Mouse (Mus musculus) hindlimb bud, embryonic 11.5 days (tissue): ENCODE data around the gene Agk.

Experiments
- DNase-seq: peaks from one replicate; pipeline ENCODE4 v3.0.0-alpha.2; 2012; ENCODE audit warnings: low read depth, low spot score; ENCODE audit errors: extremely low spot score

The Agk gene

DNA sequence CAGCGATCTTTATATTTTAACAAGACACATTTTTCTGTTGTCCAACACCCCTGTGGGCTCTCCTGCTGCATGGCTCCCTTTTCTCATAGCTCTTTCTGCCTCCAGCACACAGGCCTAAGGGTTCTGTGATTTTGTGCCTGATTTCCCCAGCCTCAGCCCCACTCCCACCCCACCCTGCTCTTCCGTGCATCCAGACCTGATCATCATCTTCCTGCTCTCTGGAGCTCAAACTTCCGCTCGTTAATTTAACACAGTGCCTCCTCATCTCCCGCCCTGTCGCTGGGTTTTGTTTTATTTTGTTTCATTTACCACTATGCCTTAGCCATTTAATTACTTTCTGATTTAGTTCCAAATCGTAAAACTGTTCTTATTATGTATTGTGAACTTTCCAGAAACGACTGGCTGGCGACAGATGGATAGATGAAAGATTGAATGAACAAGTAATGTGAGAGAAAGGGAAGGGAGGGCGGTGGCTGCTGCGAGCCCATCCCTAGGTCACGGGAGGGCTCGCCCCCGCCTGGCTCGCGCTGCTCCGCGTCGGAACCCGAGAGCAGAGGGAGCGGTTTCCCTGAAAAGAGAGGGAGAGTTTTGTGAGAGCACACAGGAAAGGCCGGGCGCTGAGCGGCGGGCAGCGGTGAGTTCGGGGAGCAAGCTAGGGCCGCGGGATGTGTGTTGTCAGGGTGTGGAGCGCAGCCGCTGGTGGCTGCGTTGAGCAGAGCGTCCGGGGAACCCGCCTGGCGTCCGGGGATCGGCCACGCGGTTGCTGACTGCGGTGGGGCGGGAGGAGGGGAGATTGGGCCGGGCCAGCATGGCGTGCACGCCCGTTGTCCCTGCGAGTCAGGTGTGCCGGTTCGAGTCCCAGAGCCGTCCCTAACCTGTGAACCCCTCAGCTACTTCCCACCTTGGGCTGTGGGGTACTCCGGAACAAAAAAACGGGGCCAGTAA is at the start of gene Agk:
TSS of gene Agk (plus strand) at position 276 of the 945 bp plus-strand sequence.
- peak; percentile 47 for DNase-seq

DNA sequence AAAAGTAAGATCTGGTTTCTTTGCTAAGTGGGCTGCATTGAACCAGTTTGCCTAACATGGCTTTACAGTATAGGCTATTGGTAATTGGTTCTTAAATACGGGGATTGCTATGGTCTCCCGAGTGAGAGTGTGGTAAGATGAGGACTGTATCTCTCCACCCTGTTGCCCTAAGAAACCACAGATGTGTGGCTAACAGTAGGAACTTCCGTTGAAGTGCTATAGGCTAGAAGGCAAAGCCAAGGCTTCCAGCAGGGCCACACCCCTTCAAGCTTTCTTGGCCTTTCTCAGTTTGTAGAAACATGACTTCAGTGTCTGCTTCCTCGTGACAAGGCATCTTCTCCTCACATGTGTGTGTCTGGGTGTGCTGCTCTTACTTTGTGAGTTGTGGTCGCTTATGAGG is 24.3 kb upstream of the Agk start:
- DNase-seq, result no peak

DNA sequence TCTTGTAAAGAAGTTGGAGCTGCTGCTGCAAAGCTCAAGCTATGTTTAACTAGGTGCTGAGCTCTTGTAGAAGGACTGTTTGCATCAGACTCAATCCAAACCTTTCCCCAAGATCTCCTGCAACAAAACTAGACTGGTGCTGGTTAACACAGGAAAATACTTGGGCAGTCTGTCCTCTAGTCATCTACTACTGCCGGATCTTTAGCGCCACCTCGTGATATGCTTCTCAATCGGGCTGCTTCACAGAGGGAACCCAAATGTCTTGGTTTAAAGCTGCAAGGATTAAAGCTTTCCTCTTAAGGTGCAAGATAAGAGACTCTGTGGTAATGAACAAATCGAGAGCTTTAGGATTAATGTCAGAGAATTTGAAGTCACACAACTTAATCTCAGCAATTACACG is 21.6 kb upstream of the Agk start:
- no peak for DNase-seq

DNA sequence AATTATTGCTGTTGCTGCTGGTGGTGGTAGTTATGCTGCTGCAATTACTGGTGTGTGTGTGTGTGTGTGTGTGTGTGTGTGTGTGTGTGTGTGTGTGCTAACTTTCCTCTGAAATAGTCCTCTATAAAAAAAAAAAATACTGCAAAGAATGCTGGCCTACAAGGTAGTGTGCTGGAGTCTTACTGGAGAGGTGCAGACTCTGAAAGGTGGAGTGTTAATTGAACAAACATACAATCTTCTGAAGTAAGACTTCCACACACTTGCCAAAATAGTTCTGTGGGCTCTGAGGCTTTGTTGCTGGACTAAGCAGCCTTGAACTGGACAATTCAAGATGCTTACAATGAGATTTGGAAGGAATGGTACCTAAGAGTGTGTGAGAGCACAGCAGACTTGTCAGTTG is 20.0 kb upstream of the Agk start:
- no peak for DNase-seq

DNA sequence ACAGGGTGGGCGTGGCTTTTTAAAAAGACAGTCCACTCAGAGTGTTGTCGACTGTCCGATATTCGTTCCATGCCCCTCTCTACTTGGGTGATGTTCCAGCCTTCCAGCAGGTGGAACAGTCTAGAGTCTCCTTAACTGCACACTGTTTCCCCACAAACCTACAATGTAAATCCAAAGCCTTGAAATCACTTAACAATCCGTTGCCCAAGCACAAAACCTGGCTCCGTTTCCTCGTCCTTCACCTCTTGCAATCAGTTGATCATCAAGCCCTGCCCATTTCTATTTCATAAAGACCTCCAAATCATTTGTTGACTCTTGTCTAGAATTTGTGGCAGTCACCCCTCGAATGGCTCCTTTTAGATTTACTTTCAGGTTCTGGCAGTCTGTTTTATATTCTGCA is 1.4 kb downstream of the Agk start:
- DNase-seq, result no peak

DNA sequence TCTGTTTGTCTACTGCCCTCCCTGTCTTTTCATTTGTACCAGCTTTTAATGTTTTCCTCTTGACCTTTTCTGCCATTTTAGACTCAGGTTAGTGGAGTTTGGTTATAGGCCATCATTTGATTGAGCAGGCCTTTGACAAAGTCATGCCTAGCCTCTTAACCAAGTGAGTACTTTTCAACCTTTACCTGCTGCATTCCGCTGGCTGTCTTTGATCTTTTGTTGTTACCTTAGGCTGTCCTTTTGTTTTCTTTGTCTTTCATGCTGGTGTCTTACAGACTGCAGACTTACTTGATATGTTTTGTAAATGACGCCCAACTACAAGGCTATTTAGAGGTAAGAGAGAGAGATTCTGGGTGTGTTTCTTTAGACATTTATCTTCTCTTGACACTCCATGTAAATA is 8.5 kb downstream of the Agk start:
- no peak for DNase-seq

DNA sequence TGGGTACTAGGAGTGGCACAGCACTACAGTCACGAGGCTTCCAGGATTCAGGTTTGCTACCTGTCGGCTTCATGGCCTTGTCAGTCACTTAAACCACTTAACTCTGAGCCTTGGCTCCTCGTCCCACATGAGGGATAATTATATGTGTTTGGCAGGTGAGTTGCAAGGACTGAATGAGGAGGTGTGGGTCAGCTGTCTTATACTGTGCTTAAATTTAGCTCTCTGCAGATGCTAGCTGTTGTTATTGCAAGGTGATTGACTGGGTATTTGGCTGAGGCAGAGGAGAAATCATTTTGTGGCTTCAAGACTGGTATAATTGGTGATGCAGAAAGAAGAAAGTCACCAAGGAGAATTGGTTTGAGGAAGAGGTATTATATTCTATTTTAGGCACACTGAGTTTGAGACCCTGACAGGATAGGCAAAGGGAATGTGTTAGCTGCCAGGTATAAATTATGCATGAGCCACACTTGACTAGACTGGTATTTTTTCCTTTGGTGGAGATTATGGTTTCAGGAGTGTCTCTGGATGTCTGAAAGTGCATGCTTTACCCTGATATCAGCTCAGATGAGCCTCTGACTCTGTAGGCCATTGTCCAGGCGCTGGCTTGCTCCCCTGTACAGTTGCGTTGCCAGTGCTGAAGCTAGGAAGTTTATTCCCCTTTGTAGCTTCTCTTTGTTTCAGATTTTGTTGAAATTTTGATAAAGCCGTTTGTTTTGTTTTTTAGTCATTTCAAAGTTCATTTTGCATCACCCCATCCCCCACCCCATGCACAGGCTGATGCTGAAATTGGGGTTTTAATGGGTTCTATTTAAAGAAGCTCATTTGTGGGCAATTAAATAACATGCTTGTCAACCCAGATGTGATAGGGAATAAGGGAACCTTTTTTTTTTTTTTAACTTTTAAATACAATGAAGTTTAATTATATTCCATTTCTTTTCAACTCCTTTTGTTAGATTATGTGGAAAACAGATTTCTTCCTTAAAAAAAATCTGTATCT is 12.1 kb downstream of the Agk start:
- no peak for DNase-seq

DNA sequence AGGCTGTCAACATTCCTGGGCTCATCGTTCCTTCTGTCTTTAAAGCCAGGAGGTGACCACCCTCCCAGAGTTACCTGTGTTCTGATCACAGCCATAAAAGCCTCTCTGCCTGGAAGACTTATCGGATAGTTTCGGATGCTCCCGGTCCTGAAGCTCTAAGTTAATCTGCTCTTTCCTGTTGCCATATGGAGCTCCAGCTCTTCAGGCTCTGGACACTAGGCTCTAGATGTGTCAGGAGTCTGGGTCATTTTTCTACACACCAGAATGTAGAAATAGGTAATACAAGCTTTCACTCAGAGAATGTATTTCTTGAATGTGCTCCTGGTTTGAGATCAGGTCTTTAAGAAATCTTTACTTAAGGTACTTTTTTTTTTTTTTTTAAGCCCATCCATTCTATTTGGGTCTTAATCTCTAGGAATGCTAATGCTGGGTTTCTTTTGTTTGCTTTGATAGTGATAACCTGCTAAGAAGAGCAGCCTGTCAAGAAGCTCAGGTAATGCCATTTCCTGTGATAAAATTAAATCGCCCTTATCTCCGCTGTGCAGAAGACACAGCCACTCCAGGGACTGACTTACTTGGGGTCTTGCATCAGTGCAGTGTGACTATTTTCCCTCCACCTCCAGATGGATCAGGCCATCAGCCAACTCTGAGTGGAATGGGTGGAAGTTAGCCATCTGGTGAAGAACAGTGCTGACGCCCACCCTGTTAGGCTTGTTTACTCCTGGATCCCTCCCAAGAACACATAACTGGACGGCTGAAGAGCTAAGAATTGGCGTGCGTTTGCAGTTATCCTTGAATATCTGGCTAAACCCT is 22.2 kb downstream of the Agk start:
- no peak for DNase-seq

DNA sequence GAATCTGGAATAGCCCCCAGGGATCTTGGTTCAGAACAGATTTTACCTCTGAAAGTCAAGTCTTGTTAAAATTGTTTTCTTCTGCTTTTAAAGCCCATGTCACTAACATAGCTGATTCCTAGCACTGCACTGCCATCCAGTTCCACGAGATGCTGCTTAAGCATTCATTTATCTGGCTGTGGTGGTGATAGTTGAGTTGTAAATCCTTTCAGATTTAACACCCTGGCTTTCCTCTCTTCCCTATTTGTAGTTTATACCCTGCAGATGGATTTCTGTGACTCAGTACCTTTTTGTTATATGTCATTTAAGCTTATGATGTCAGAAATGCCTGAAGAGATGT is 22.8 kb downstream of the Agk start:
- no peak for DNase-seq

DNA sequence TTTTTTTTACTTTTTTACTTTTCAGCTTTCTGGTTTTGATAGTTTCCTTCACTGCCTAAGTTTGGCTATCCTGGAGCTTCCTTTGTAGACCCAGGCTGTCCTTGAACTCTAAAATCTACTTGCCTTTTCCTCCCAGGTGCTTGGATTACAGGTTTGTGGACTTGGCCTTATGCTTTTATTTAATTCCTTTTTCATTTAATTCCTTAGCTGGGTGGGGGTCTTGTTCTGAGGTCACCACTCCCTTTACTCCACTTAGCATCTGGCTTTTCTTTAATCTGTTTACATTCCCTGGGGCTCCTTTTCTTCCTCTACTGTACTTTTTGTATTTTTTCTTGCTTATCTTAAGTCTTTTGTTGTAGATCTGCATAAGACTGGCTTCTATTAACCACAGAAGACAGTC is 25.1 kb downstream of the Agk start:
- no peak for DNase-seq

DNA sequence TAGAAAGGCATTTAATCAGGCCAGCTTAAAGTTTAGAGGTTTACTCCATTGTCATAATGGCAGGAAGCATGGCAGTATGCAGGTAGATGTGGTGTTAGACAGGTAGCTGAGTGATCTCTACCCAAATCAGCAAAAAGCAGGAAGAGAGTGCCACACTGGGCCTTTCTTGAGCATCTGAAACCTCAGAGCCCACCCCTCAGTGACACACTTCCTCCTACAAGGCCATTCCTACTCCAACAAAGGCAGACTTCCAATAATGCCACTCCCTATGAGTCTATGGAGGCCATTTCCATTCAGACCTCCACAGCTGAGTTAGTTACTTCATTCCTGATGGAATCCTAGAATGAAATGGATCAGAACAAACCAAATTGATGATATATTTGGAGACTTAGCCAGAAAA is 25.9 kb downstream of the Agk start:
- no peak for DNase-seq

DNA sequence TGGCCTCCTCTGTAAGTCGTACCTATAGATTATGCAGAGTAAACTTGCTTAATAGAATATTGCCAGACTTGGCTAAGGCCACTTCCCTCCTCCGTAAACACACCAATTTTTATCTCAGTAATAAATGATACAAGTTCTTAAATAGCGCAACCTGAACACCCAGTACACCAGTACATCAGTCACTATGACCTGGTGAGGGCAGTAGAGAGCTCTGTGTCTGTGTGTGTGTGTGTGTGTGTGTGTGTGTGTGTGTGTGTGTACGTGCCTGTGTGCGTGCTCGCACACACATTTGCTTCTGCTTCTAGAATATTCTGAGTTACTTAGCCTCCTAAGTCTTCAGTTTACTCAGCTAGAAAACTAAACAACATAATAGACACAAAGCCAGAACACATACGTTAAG is 28.4 kb downstream of the Agk start:
- DNase-seq, result no peak

DNA sequence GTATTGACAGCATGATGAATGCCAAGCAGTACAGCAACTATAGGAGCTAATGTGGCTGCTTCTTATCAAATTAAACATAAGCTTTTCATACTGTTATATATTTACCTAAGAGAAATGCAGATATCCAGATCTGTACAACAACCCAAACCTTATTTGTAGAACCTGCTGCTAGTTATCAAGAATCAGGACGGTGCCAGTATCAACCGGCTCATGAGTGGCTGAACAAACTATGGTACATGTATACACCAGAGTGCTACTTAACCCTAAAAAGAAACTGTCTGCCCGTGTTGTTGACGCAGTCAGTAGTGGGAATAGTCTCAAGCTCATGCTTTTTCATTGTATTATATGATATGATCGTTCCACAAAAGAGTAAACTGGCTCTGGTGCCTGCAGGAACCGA is 46.1 kb downstream of the Agk start:
- no peak for DNase-seq

DNA sequence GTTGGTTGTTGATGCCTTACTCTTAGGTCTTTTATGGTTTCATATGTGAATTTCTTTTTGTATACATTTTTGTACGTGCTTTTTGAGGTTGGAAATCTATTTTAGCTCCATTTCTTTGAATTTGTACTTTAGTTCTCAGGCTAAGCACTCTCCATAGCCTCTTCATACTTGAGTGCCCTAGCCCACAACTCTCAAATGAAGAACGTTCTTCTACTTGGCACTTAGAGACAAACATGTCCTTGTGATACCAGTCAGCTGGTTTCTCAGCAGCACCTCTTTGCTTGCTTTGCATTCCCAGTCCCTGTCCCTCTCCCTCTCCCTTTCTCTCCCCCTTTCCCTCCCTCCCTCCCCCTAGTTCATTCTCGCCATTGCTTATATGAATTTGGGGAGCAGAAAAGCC is 55.2 kb downstream of the Agk start:
- DNase-seq, result no peak

DNA sequence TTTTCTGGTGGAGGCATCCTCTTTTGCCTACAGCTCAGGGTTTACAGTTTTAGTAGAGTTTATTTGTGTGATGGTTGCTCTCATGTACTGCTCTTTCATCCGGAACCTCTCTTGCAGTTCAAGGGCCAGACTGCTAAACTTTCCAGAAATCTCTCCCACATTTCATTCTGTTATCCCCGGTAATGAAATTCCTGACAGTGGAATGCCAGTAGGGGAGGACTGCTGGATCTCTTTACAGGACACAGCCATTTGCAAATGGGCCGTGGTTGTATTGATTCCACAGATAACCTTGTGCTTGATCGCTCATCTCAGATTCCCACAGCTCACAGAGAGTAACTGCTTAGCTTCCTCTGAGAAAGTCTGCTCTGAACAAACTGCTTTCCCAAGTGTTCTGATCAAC is 56.9 kb downstream of the Agk start:
- DNase-seq, result no peak

DNA sequence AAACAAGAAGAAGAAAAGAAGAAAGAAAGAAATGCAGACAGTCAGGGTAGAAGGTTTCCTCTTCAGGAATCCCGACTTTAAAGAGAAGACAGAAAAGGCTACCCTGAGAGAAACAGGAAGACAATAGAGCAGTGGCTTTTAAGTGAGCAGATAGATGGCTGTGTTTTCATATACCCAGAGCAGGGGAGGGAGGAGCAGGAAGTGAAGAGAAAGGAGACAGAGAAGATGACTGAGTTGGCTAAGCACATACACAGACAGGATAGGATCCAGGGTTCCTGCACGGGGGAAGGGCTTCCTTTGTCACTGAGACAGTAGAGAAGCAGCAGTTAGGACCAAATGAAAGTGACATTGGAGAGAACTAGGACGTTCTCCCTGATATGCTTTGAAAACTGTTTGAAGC is 60.7 kb downstream of the Agk start:
- no peak for DNase-seq

DNA sequence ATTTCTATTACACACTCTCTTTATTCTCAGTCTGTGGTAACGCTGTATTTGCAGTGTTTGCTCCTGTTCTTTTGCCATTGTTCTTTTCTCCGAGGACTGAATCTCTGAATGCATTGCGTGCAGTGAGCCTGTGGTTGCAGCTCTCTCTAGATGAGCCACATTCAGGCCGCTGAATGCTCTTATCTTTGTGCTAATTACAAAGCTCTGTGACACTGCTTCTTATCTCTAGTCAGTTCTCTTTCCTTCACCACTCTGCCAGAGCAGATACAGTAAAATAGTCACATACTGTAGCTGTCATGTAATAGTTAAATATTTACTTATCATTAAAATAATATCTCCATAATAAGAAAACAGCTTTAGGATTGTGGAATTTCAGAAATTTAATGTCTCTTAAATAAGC is 63.7 kb downstream of the Agk start:
- DNase-seq, result no peak

DNA sequence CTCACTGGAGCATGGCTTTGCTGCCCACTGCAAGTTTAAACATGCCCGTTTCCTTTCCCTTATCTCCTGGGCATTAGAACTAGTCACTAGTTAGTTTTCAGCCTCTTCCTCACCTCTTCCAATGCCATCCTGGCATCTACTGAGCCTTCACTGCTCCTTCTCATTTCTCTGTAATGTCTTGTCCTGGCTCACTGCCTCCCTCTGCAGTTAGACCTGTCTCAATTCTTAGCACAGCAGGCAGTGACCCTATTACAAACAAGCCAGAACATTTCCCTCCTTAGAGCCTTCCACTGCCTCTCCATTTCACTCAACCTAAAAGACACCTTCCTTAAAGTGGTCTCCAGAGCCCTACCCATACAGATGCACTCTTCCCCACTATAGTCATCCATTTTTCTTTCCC is 66.0 kb downstream of the Agk start:
- no peak for DNase-seq

DNA sequence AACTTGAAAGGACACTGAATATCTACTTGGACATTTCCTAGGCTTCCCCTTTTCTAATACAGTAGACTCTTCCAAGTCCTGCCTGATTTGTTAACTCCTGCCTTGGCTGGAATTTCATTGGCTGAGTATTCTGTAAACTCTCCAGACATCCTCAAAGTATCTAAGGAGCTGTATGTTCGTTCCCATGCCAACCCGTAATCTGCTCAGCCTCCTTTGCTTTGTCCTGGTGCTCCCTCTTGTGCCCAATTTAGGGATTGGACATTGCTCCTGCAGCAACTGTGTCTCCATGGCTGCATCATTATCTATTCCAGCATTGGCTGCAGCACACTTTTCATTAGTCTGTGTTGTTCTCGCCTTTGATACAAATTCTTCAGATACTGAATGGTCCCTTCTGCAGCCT is 68.2 kb downstream of the Agk start:
- DNase-seq, result peak; percentile 10

DNA sequence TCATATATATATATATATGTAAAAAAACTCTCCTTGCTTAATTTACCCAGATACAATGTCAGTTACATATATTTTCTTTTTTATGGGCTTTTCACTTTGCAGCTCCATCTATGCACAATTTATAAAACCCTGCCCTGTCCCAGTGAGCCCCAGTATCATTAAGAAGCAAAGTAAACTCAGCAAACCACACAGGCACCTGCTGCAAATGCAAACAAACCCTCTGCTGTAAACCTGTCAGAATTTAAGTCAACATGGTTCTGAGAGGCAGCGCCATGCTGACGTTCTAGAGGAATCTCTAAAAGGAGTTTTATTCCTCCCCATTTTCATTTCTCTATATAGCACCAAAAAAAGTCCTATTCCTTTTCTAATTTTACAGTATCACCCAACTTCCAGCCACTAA is 77.1 kb downstream of the Agk start:
- DNase-seq, result no peak

DNA sequence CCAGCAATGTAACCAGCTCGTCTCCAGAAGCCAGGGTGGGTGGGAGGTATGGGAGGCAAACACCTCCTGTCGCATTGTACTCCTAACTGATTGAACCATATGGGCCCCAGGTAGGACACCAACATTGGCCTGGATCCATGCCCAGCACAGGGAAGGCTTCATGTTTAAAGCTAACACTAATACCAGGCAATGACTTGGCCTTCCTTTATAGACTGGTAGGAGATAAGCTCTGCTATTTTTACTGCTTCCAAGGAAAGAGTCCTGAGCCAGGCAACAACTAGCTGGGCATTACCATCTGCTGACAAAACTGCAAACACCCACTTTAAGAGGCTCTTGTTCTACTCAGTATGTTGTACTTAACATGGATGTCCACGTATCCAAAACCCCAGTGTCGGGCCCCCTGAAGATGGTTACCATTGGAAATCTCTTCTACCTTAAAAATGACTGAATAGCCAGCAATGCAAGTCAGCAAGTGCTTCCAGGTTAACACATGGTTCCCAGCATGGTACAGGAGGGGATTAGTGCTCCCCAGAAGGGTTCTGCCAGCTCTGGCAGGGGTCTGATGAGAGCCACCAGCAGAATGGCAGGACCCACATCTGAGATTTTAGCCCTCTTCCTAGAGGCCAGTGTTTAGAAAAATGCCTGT is 78.8 kb downstream of the Agk start:
- no peak for DNase-seq
